Mouse (Mus musculus): ENCODE results near the gene Krtap6-2. TPM values are rescaled to one million over a fixed set of nuclear protein-coding genes. Genes with fewer than 3 reads are reported as not detected.

The Krtap6-2 gene
- polyA plus RNA-seq, 1 experiment = not detected

- no peaks in the 10 kb centered on the region for H3K4me1 ChIP-seq (replicated peaks; ENCODE audit: control insufficient read depth, insufficient read depth, low read length)
- WGBS = 77% methylated on average over 2 of the region's 2 CpGs
- H3K4me3 ChIP-seq (ENCODE audit: control insufficient read depth, insufficient read depth, low read length) = no peak within 1 kb of the TSS
- no peaks in the 10 kb centered on the region for H3K27me3 ChIP-seq (ENCODE audit: control insufficient read depth, insufficient read depth, low read length)
- no peak for DNase-seq
- TF ChIP-seq POLR2A (IDR thresholded peaks at IDR 0.05; ENCODE audit: control insufficient read depth, extremely low read depth, insufficient read depth, low read length, poor library complexity) = no peak
- TF ChIP-seq CTCF (IDR thresholded peaks at IDR 0.05; ENCODE audit: borderline replicate concordance, control insufficient read depth, extremely low read depth, insufficient read depth, low read length, poor library complexity) = no peak
- no peaks in the 10 kb centered on the region for H3K36me3 ChIP-seq (ENCODE audit: control insufficient read depth, insufficient read depth, low read length)
- no peak within 1 kb of the TSS for H3K27ac ChIP-seq (ENCODE audit: control insufficient read depth, insufficient read depth, low read length)
Observed at GRCm38 (mm10) chr16:89403768-89404167, 16.1 kb downstream of the Krtap6-2 start, which contains the start of gene Krtap21-1. TSS of gene Krtap21-1 (minus strand) at chr16:89403868.

GRCm38 (mm10) chr16:89372734-89373461 is 47.0 kb downstream of the Krtap6-2 start:
- TF ChIP-seq CTCF (IDR thresholded peaks at IDR 0.05; ENCODE audit: borderline replicate concordance, control insufficient read depth, extremely low read depth, insufficient read depth, low read length, poor library complexity) (no peak), POLR2A (IDR thresholded peaks at IDR 0.05; ENCODE audit: control insufficient read depth, extremely low read depth, insufficient read depth, low read length, poor library complexity) (no peak)
- H3K4me3 ChIP-seq (ENCODE audit: control insufficient read depth, insufficient read depth, low read length) = no peak overlapping the region
- no peak for DNase-seq
- H3K4me1 ChIP-seq (replicated peaks; ENCODE audit: control insufficient read depth, insufficient read depth, low read length) = no peaks in the 10 kb centered on the region
- no peaks in the 10 kb centered on the region for H3K27me3 ChIP-seq (ENCODE audit: control insufficient read depth, insufficient read depth, low read length)
- no peak overlapping the region for H3K27ac ChIP-seq (ENCODE audit: control insufficient read depth, insufficient read depth, low read length)
- WGBS = 81% methylated on average over 2 of the region's 2 CpGs
- no peaks in the 10 kb centered on the region for H3K36me3 ChIP-seq (ENCODE audit: control insufficient read depth, insufficient read depth, low read length)

Other genes with a start within 250 kb of the Krtap6-2 start
- not detected in 2 replicates for gene 1110057P08Rik, start 245.4 kb downstream of the Krtap6-2 start, polyA plus RNA-seq (2012; rRNA removed)
- not detected in 2 replicates for gene Krtap20-2, start 214.2 kb downstream of the Krtap6-2 start, polyA plus RNA-seq (2012; rRNA removed)
- not detected in 2 replicates for gene Krtap21-1, start 16.2 kb downstream of the Krtap6-2 start, polyA plus RNA-seq (2012; rRNA removed)
- not detected in 2 replicates for gene Krtap8-1, start 67.8 kb upstream of the Krtap6-2 start, polyA plus RNA-seq (2012; rRNA removed)
- not detected in 2 replicates for gene Krtap7-1, start 88.2 kb upstream of the Krtap6-2 start, polyA plus RNA-seq (2012; rRNA removed)
- not detected in 2 replicates for gene Krtap11-1, start 151.1 kb upstream of the Krtap6-2 start, polyA plus RNA-seq (2012; rRNA removed)

Measured in thymus, adult 2 months (tissue).